Mouse (Mus musculus): ENCODE results near the gene Tsn. TPM values are rescaled to one million over a fixed set of nuclear protein-coding genes. Genes with fewer than 3 reads are reported as not detected.

The Tsn gene
- total RNA-seq, 2 experiments from 2014 or later = 101 TPM

Other genes with a start within 250 kb of the Tsn start
- gene Gm29106, start 135.2 kb downstream of the Tsn start, total RNA-seq (2021) = not detected
- 10 to 100 TPM; 22.6 to 25.2 TPM for gene Nifk, start 10.1 kb upstream of the Tsn start, total RNA-seq (2021)
- gene Clasp1, start 77.3 kb upstream of the Tsn start, total RNA-seq (2021) = 100 to 1,000 TPM; 119 to 135 TPM

Measured in left cerebral cortex, postnatal 14 days (tissue).